Mouse (Mus musculus) myocyte (in vitro differentiated cells): Measurements from ENCODE around the gene Sohlh1.

Source experiments
- E2F4 ChIP-seq: IDR thresholded peaks from one replicate; pipeline ENCODE4 v1.6.1; 2011; ENCODE audit warnings: mild to moderate bottlenecking, control low read depth, moderate library complexity; ENCODE audit not compliant: insufficient read depth
- MYOD1 ChIP-seq, 3 experiments: IDR thresholded peaks; one replicate each; pipeline ENCODE4 v1.6.1; 2011; ENCODE audit warnings: control low read depth in 2 of 3, low read depth in 2 of 3, mild to moderate bottlenecking in 2 of 3, moderate library complexity in 1 of 3; ENCODE audit not compliant: insufficient read length in 2 of 3, control insufficient read depth in 1 of 3
- MYOG ChIP-seq, 3 experiments: IDR thresholded peaks; one replicate each; pipeline ENCODE4 v1.6.1; 2011; ENCODE audit warnings: control low read depth in 2 of 3, low read depth in 2 of 3, mild to moderate bottlenecking in 2 of 3; ENCODE audit not compliant: insufficient read length in 2 of 3, control insufficient read depth in 1 of 3, insufficient read depth in 1 of 3
- POLR2A ChIP-seq: IDR thresholded peaks from one replicate; pipeline ENCODE4 v1.6.1; 2011; ENCODE audit warnings: low read depth, mild to moderate bottlenecking, control low read depth, moderate library complexity; ENCODE audit not compliant: insufficient read length
- POLR2AphosphoS2 ChIP-seq: IDR thresholded peaks from one replicate; pipeline ENCODE4 v1.6.1; 2011; ENCODE audit warnings: low read depth, control low read depth; ENCODE audit not compliant: insufficient read length
- TCF12 ChIP-seq: IDR thresholded peaks from one replicate; pipeline ENCODE4 v1.6.1; 2011; ENCODE audit warnings: mild to moderate bottlenecking, control low read depth; ENCODE audit not compliant: poor library complexity, insufficient read depth, severe bottlenecking

GRCm38 (mm10) chr2:25892440-25892839 is 45.4 kb upstream of the Sohlh1 start:
- TF ChIP-seq MYOD1 (IDR thresholded peaks at IDR 0.05; ENCODE audit: control insufficient read depth in 1 of 3, insufficient read length in 2 of 3, low read depth in 2 of 3) (no peak), POLR2A (no peak), MYOG (IDR thresholded peaks at IDR 0.05; ENCODE audit: control insufficient read depth in 1 of 3, insufficient read depth in 1 of 3, insufficient read length in 2 of 3, low read depth in 2 of 3) (no peak), TCF12 (no peak), POLR2AphosphoS2 (no peak), E2F4 (no peak)
